Mouse (Mus musculus): ENCODE results near the gene Aatf.
"Not testable (repeated sequence)": the region's sequence is repeated elsewhere in the genome, so short reads cannot be mapped to it uniquely, and the experiment has no call there.

Aatf gene

GRCm38 (mm10) chr11:84434879-84435278, 78.4 kb downstream of the Aatf start:
- DNase-seq (ENCODE audit: low spot score) = no peak

GRCm38 (mm10) chr11:84430336-84430735, 83.0 kb downstream of the Aatf start:
- no peak for DNase-seq (ENCODE audit: low spot score)

- peak; percentile 50 for DNase-seq (ENCODE audit: low spot score)
Measured at GRCm38 (mm10) chr11:84429581-84429980, 83.7 kb downstream of the Aatf start.

- DNase-seq (ENCODE audit: low spot score) = no peak
Measured at GRCm38 (mm10) chr11:84426633-84426998, 86.7 kb downstream of the Aatf start.

- DNase-seq (ENCODE audit: low spot score) = no peak
Measured at GRCm38 (mm10) chr11:84425736-84426632, 87.3 kb downstream of the Aatf start.

- DNase-seq (ENCODE audit: low spot score) = no peak
Measured at GRCm38 (mm10) chr11:84420779-84421178, 92.5 kb downstream of the Aatf start.

- DNase-seq (ENCODE audit: low spot score) = peak; percentile 68
Measured at GRCm38 (mm10) chr11:84413111-84413510, 100.2 kb downstream of the Aatf start.

DNA sequence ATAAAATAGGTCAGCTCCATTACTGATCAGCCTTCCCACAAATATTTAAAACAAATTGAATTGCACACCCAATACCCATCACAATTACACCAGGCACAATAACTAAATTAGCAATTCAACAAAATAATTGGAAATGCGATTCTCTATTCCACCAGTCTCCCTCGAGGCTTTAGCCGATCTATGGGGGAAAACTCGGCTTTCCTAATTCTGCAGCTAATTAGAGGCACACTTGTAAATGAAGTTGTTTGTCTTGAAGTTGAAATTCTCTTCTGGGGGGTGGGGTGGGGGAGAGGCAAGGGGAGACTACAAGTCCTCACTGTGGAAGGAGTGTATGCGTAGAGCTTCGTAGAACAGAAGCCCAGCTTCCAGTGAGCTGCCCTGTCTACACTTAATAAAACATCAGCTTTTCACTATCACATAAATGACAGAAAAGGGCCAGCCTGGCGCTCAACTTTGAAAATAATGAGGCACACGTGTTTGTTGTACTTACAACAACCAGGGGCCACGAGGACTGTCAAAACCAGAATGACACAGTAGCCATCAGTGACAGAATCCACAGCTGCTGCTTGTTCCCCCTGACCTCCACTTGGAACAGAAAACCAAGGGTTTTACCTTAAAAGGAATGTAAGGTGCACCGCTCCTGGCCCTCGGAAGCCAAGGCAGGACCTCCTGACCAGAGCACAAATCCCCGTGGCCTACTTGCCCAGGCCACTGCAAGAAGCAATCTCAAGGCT, 101.0 kb downstream of the Aatf start:
- DNase-seq (ENCODE audit: low spot score) = peak; percentile 2

- peak; percentile 36 for DNase-seq (ENCODE audit: low spot score)
Measured at GRCm38 (mm10) chr11:84411642-84412018, 101.7 kb downstream of the Aatf start.

- DNase-seq (ENCODE audit: low spot score) = peak; percentile 26
Measured at GRCm38 (mm10) chr11:84410879-84411641, 102.3 kb downstream of the Aatf start.

- peak; percentile 4 for DNase-seq (ENCODE audit: low spot score)
Measured at GRCm38 (mm10) chr11:84410383-84410782, 102.9 kb downstream of the Aatf start.

- DNase-seq (ENCODE audit: low spot score) = no peak
Measured at GRCm38 (mm10) chr11:84406733-84407132, 106.6 kb downstream of the Aatf start.

DNA sequence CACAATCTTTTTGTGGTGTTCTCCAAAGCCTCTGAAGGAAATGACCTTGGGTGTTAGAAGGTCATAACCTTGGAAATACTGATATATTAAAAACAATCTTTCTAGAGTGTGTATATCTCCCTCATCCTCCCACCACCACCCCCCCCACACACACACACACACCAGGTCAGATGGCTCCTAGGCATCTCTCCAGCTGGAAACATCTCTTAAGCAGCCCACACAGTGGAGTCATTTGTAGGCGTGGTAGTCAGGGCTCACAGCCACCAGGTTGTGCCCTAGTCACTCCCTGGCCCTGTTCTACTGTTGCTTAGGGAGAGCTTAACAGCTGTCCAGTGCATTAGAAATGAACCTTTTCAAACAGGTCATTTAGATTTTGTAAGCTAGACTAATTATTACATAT, 118.3 kb downstream of the Aatf start:
- no peak for DNase-seq (ENCODE audit: low spot score)

DNA sequence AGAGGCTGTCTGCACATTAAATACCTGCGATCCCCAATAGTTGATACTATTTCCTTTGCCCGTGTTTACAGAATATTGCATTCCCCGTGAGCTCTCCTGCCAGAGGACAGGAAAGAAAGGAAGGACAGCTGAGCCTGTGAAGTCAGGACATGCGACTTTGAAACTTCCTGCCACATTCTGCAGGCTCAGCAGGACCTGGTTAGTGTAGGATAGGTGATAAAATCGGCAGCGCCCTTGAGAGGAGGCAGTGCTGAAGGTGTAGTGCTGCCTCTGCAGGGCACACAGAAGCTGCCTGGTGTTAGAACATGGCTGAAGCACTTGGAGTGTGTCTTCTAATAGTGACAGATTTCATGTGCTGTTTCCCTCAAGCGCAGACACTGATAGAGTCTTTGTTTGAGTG, 119.8 kb downstream of the Aatf start:
- no peak for DNase-seq (ENCODE audit: low spot score)

DNA sequence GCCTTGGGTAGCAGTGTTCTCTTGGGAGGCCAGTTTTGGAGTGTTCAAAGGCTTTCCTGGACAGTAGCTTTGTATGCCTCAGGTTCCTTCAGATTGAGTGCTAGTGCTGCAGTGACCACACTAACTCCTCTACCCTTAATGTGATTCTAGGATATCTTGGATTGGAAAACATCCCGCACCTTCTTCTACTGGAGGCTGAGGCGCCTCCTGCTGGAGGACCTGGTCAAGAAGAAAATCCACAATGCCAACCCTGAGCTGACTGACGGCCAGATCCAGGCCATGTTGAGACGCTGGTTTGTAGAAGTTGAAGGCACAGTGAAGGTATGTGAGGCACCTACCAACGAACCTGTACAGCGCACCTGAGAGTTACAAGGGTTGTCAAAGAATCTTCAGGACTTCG, 121.3 kb downstream of the Aatf start:
- not testable (repeated sequence) for DNase-seq (ENCODE audit: low spot score)

GRCm38 (mm10) chr11:84391126-84391525, 122.2 kb downstream of the Aatf start:
- DNase-seq (ENCODE audit: low spot score) = no peak

DNA sequence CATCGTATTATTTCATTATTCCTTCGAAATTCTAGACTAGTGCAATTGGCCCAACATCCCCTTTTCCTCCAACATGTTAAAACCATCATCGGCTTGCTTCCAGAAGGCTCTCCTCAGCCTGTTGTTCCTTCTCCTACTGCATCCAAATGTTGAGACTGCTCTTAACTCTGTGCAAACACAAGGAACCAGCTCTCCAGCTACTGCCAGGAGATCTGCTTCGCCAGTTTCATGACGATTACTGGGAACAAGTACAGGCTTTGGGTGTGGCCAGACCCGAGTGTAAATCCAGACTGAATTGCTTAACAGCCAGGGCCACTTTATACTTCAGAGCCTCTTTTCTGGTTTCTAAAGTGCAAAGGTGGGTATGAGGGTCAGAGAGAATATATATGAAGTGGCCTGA, 124.0 kb downstream of the Aatf start:
- no peak for DNase-seq (ENCODE audit: low spot score)

- DNase-seq (ENCODE audit: low spot score) = no peak
Measured at GRCm38 (mm10) chr11:84383891-84384290, 129.4 kb downstream of the Aatf start.

GRCm38 (mm10) chr11:84382450-84382849, 130.9 kb downstream of the Aatf start:
- no peak for DNase-seq (ENCODE audit: low spot score)

DNA sequence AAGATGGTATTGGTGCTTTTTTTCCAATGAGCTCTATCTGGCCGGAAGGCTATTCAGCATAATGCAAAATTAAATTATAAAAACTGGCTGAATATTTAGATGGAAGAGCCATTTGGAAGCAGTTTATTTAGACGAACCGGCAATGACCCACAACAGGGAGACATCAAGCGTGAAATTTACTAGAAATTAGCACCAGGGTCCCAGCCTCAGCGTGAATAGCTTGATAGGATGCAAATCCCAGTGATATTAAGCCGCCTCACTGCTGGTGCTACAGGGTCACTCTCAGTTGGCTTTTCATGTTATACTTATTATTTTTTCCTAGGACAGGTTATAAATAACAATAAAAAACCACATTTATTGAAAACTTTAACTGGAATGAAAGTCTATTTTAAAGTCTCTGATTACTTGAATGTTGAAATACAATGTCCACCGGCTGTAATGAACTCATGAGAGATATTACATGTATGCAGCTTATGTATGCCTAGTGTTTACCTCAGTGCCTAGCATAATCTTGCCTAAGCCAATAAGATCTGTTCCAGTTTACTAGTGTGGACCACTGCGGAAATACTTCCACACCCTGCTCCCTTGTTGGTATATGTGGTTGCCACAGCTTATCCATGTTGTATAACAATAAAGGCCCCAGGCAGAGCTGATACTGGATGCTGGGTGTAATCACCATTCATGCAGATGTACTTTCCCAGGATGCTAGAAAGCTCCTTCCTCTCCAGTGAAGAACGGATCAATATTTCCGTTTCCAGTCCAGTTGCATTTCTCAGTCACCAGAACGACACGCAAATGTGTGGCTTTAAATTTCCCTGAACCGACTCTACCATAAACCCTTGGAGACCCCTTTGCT, 136.6 kb downstream of the Aatf start:
- DNase-seq (ENCODE audit: low spot score) = no peak

DNA sequence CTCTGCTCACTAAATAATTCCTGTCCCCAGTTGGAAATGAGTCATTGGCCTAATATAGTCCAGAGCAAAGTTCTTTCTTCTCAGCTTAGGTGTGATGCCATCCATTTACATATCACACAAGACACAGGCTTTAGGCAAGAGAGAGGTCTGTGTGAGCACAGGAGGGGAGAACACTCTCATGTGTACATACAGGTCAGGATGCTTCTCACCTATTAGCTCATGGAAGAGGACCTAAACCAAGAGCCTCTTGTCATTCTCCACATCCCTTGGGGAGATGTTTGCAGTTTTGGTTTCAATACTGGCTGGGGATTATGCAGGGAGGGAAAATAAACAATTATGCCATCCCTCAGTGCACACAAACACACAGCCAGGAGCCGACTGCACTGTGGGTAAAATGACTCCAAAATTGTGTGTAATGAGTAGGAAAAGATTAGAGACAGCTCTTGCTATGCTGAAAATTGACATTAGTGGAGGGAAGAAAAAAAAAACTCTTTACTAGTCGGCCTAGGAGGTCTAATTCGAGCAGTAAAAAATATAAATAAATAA, 137.3 kb downstream of the Aatf start:
- DNase-seq (ENCODE audit: low spot score) = no peak
